Mouse (Mus musculus) cerebellum, adult 2 months (tissue): ENCODE data around the gene Gm10037.
"Not testable (repeated sequence)": the region's sequence is repeated elsewhere in the genome, so short reads cannot be mapped to it uniquely, and the experiment has no call there.

Source experiments
- CTCF ChIP-seq: fragments of 200-500 bp; IDR thresholded peaks from 2 replicates; pipeline ENCODE4 v1.5.1; 2011; ENCODE audit warnings: low read depth, mild to moderate bottlenecking, control low read depth, low read length, moderate library complexity, borderline replicate concordance; ENCODE audit not compliant: insufficient read depth
- POLR2A ChIP-seq: fragments of 200-500 bp; IDR thresholded peaks from 2 replicates; pipeline ENCODE4 v1.6.1; 2011; ENCODE audit warnings: low read length, control low read depth, borderline replicate concordance; ENCODE audit not compliant: insufficient read depth

DNA sequence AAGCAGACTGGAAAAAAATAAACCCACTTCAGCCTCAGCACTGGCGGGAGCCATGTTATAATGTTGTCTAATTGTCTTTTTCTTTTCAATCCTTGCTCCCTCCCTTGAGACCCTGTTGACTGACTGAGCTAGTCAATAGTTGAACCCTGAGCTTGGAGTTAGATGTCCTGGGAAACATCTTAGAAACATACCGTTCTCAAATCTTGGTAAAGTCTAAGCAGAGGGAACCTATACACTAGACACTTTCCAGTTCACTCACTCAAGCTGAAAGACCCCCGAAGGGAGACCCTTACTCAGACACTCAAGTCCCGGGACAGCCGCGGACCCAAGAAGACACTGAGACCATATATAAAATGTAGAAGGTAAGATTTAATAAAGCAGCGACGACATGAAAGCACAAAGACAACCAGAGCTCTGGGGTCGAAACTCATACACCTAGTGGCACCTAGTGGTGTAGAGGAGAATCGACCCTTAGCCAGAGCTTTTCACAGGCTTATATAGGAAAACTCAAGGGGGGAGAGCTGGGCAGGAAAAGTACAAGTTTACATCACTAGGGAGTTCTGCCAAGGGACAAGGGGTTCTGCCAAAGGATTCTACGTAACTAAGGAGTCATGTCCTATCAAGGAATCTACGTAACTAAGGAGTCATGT, 45.3 kb downstream of the Gm10037 start:
- not testable (repeated sequence) for TF ChIP-seq POLR2A, CTCF
